Mouse (Mus musculus) adrenal gland, adult 10 weeks (tissue): ENCODE measurements around the gene Gpd1l. TPM values are rescaled to one million over a fixed set of nuclear protein-coding genes. Genes with fewer than 3 reads are reported as not detected.

Source experiments
- polyA plus RNA-seq: library from polyadenylated mRNA; stranded (reverse); fragments of 350-450 nt; fragmentation: Illumina TruSeq; extraction: RNeasy Lipid Tissue Mini Kit (QIAGEN cat#74804); gene quantifications from one replicate; pipeline ENCODE4 v1.2.3, GENCODE M21; 2014; ENCODE audit warnings: low read depth, low replicate concordance

Gpd1l gene
- 39.1 TPM for polyA plus RNA-seq

GRCm38 (mm10) chr9:114933723-114934171 lies at the start of gene Gpd1l:
Gene Gpd1l, minus strand, starts transcription at chr9:114933987.

GRCm38 (mm10) chr9:114982689-114983360 lies 49.0 kb upstream of the Gpd1l start, which contains the start of gene Rps27rt:
Gene Rps27rt, minus strand, starts transcription at chr9:114982739.

GRCm38 (mm10) chr9:114978281-114979111 lies 44.7 kb upstream of the Gpd1l start, which contains the start of gene Osbpl10:
Gene Osbpl10, plus strand, starts transcription at chr9:114978569.

Other genes with a start within 250 kb of the Gpd1l start
- 48.5 TPM for gene Dync1li1, start 245.2 kb downstream of the Gpd1l start, polyA plus RNA-seq
- gene Cmtm6, start 202.9 kb downstream of the Gpd1l start, polyA plus RNA-seq = 124 TPM
- 4.0 TPM for gene Cmtm7, start 152.1 kb downstream of the Gpd1l start, polyA plus RNA-seq
- 9.2 TPM for gene Cmtm8, start 89.8 kb downstream of the Gpd1l start, polyA plus RNA-seq
- gene Osbpl10, start 44.6 kb upstream of the Gpd1l start, polyA plus RNA-seq = not detected
- 75.4 TPM for gene Rps27rt, start 48.8 kb upstream of the Gpd1l start, polyA plus RNA-seq